Mouse (Mus musculus) heart, adult 11 months (tissue): ENCODE measurements around the gene Sgk2.

Experiments used
- DNase-seq: peaks from one replicate; pipeline ENCODE4 v3.0.0; 2022

Sgk2 gene

DNA sequence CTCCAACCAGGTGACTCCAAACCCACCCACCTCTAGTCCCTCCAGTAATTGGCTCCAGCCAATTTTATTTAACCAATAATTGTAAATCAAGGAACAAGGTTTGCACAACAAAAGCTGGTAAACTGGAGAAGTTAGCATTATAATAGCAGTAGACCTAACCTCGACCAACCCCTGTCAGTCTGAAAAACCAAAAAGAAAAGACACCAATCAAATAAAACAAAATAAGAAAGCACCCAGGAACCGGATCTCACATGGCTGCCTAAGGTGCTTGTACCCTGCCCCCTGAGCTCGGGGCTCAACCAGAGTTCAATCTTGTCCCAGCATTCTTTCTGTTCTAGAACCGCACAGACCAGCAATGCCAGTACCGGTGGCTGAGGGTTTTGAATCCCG, 75.0 kb downstream of the Sgk2 start:
- DNase-seq = no peak
